Mouse (Mus musculus) hindbrain, postnatal 0 days (tissue): Measurements from ENCODE around the gene Tmem106c. TPM values are rescaled to one million over a fixed set of nuclear protein-coding genes. Genes with fewer than 3 reads are reported as not detected.

Experiments used
- ATAC-seq: fragments of 200-750 bp; cut with Nextera tagmentation; 2 replicates; pipeline ENCODE4 v1.8.0; 2017; ENCODE audit warnings: mild to moderate bottlenecking, moderate TSS enrichment, moderate library complexity
- DNase-seq: peaks from one replicate; pipeline ENCODE4 v3.0.0-alpha.2; 2015; ENCODE audit warnings: low spot score
- H3K27ac ChIP-seq: fragments of 300-500 bp; sonication (generic); 2 replicates; pipeline ENCODE4 v1.5.1; 2014; ENCODE audit warnings: mild to moderate bottlenecking
- H3K27me3 ChIP-seq: fragments of 300-500 bp; sonication (generic); 2 replicates; pipeline ENCODE4 v1.6.1; 2014; ENCODE audit warnings: low read length, mixed read lengths; ENCODE audit not compliant: insufficient read depth
- H3K36me3 ChIP-seq: fragments of 300-500 bp; sonication (generic); 2 replicates; pipeline ENCODE4 v1.6.1; 2014; ENCODE audit warnings: low read length, mixed read lengths; ENCODE audit not compliant: insufficient read depth
- H3K4me1 ChIP-seq: fragments of 300-500 bp; sonication (generic); 2 replicates; pipeline ENCODE4 v1.6.1; 2014; ENCODE audit warnings: antibody characterized with exemption, low read length, mixed read lengths; ENCODE audit not compliant: insufficient read depth
- H3K4me2 ChIP-seq: fragments of 300-500 bp; sonication (generic); 2 replicates; pipeline ENCODE4 v1.6.1; 2014; ENCODE audit warnings: low read depth, mild to moderate bottlenecking, low read length, moderate library complexity, mixed read lengths
- H3K4me3 ChIP-seq: fragments of 300-500 bp; sonication (generic); 2 replicates; pipeline ENCODE4 v1.5.1; 2014; ENCODE audit warnings: low read length
- H3K9ac ChIP-seq: fragments of 300-500 bp; sonication (generic); replicated peaks from 2 replicates; pipeline ENCODE4 v1.6.1; 2014; ENCODE audit warnings: mild to moderate bottlenecking, low read length, moderate library complexity, mixed read lengths
- H3K9me3 ChIP-seq: fragments of 300-500 bp; sonication (generic); 2 replicates; pipeline ENCODE4 v1.6.1; 2016; ENCODE audit warnings: low read length, mixed read lengths
- CTCF ChIP-seq: IDR thresholded peaks from 2 replicates; pipeline ENCODE4 v1.5.1; 2016; ENCODE audit warnings: antibody characterized with exemption, control low read depth, low read depth
- whole genome bisulfite sequencing: fragments of 180-500 bp; shearing (Covaris S2); extraction: QIAGEN DNeasy Blood & Tissue Kit; methylation state at CpG from one replicate; pipeline ENCODE4 v1.1.7; 2014; 5-methylcytosine and 5-hydroxymethylcytosine counted together
- polyA plus RNA-seq: library from polyadenylated mRNA; unstranded; fragments of >200 nt; fragmentation: Nextera tagmentation; extraction: Ambion mirVana; gene quantifications from 2 replicates; pipeline ENCODE4 v1.2.1, GENCODE M21; 2015
- total RNA-seq: library from RNA; depleted of rRNA; stranded (reverse); fragments of >200 nt; gene quantifications from 2 replicates; pipeline ENCODE4 v1.2.3, GENCODE M21; 2014; rRNA removed

The Tmem106c gene
- total RNA-seq (53.7 and 57.9 TPM in 2 replicates), polyA plus RNA-seq (55.9 and 57.9 TPM in 2 replicates)

GRCm38 (mm10) chr15:97963989-97964835, at the start of gene Tmem106c:
TSS of gene Tmem106c (plus strand) at chr15:97964200.
- Histone ChIP-seq H3K36me3 (0 out of 2 replicates have a peak, but pooled peaks cover 5% of the 10 kb centered on the region), H3K4me2 (peak within 1 kb of the TSS; percentile 66), H3K4me3 (peak within 1 kb of the TSS; percentile 55), H3K27ac (peak within 1 kb of the TSS; percentile 81), H3K9ac (peak within 1 kb of the TSS; percentile 61), H3K9me3 (no peaks in the 10 kb centered on the region), H3K27me3 (no peaks in the 10 kb centered on the region), H3K4me1 (0 out of 2 replicates have a peak, but pooled peaks cover 8% of the 10 kb centered on the region)
- WGBS, result under 1% methylated on average over 67 of the region's 67 CpGs
- peak; percentile 88 for TF ChIP-seq CTCF
- DNase-seq, result peak; percentile 96
- peak; percentile 94 for ATAC-seq

DNA sequence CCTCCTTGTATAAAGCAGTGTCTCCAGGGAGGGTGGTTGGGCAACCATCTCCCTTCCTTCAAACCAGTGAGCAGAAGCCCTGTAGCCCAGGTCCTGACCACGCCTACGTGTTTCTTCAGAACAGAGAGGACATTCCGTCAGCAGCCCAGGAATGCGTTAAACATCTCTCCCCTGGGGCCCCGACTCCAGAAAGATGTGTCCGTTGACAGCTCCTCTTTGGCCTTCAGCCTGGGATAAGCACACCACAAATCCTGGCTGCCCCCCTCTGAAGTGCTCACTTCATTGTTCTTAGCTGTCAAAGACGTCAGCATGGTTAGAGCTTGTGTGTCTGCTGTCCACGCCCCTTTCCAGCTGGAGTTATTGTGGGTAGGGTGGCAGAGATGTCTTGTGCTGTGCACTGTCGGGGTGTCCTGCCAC, 49.7 kb upstream of the Tmem106c start:
- DNase-seq (no peak), ATAC-seq (0 out of 2 replicates have a peak, but pooled peaks have one; percentile 27)
- H3K4me1 ChIP-seq, result no peaks in the 10 kb centered on the region
- H3K4me3 ChIP-seq, result no peak overlapping the region
- H3K9me3 ChIP-seq, result no peaks in the 10 kb centered on the region
- no peak overlapping the region for H3K27ac ChIP-seq
- H3K27me3 ChIP-seq, result no peaks in the 10 kb centered on the region
- H3K9ac ChIP-seq, result no peak overlapping the region
- no peak for TF ChIP-seq CTCF
- no peak overlapping the region for H3K4me2 ChIP-seq
- H3K36me3 ChIP-seq, result no peaks in the 10 kb centered on the region
- 8% methylated on average over 9 of the region's 9 CpGs for WGBS

GRCm38 (mm10) chr15:97917994-97918393, 46.0 kb upstream of the Tmem106c start:
- DNase-seq, result no peak
- Histone ChIP-seq H3K4me2 (no peak overlapping the region), H3K9ac (no peak overlapping the region), H3K36me3 (no peaks in the 10 kb centered on the region), H3K27me3 (no peaks in the 10 kb centered on the region), H3K9me3 (no peaks in the 10 kb centered on the region), H3K27ac (no peak overlapping the region), H3K4me1 (no peaks in the 10 kb centered on the region), H3K4me3 (no peak overlapping the region)
- WGBS, result 86% methylated on average over 9 of the region's 9 CpGs
- TF ChIP-seq CTCF, result no peak
- ATAC-seq, result no peak

DNA sequence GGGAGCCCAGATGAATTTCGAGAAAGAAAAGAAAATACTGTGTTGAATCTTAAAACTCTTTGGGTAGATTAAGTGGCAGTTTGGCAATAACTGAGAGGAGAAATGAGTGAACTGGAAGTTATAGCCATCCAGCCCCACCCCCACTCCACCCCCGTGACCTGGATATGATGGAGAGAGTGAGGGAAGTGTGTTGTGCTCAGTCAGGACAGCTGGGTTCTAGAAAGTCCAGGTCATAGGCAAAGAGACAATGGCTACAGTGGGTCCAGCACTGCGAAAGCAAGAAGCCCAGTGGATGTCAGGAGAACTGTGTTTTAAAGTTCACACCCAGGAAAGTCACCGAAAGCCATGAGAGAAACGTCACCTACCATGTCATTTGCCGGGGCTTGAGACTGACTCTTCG, 44.8 kb upstream of the Tmem106c start:
- no peak overlapping the region for H3K9ac ChIP-seq
- H3K4me1 ChIP-seq, result no peaks in the 10 kb centered on the region
- 89% methylated on average over 7 of the region's 7 CpGs for WGBS
- H3K27me3 ChIP-seq, result no peaks in the 10 kb centered on the region
- H3K36me3 ChIP-seq, result no peaks in the 10 kb centered on the region
- ATAC-seq (no peak), DNase-seq (no peak)
- H3K27ac ChIP-seq, result no peak overlapping the region
- no peak overlapping the region for H3K4me3 ChIP-seq
- TF ChIP-seq CTCF, result no peak
- H3K4me2 ChIP-seq, result no peak overlapping the region
- H3K9me3 ChIP-seq, result no peaks in the 10 kb centered on the region

- Histone ChIP-seq H3K27me3 (no peaks in the 10 kb centered on the region), H3K4me3 (no peak overlapping the region), H3K9me3 (no peaks in the 10 kb centered on the region), H3K4me2 (no peak overlapping the region), H3K36me3 (no peaks in the 10 kb centered on the region), H3K27ac (no peak overlapping the region), H3K9ac (no peak overlapping the region), H3K4me1 (no peaks in the 10 kb centered on the region)
- WGBS, result 67% methylated on average over 5 of the region's 5 CpGs
- ATAC-seq (no peak), DNase-seq (no peak)
- no peak for TF ChIP-seq CTCF
These were observed 43.7 kb upstream of the Tmem106c start for GRCm38 (mm10) chr15:97920306-97920705.

DNA sequence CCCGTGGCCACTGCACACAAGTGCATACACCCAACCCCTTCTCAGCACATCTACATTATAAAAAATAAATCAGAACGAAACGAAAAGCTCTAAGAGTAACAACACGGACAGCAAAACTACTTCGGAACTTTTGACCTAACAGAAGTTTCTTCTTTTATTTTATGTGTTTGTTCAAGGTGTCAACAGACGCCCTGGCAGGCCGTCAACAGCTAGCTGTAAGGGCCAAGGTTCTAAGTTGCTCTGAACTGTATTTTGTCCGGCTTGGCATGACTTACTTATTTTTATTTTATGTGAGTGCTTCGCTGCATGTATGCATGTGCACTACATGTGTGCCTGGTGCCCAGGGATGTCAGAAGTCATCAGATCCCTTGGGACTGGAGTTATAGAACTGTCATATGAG, 42.2 kb upstream of the Tmem106c start:
- no peak for DNase-seq
- Histone ChIP-seq H3K9ac (no peak overlapping the region), H3K4me3 (no peak overlapping the region), H3K4me1 (no peaks in the 10 kb centered on the region), H3K4me2 (no peak overlapping the region), H3K9me3 (no peaks in the 10 kb centered on the region), H3K36me3 (no peaks in the 10 kb centered on the region), H3K27me3 (no peaks in the 10 kb centered on the region), H3K27ac (no peak overlapping the region)
- 96% methylated on average over 9 of the region's 9 CpGs for WGBS
- no peak for TF ChIP-seq CTCF
- ATAC-seq, result no peak

GRCm38 (mm10) chr15:97922421-97922820, 41.6 kb upstream of the Tmem106c start:
- Histone ChIP-seq H3K9ac (no peak overlapping the region), H3K4me3 (no peak overlapping the region), H3K4me2 (no peak overlapping the region), H3K4me1 (no peaks in the 10 kb centered on the region), H3K27ac (no peak overlapping the region), H3K36me3 (no peaks in the 10 kb centered on the region), H3K27me3 (no peaks in the 10 kb centered on the region), H3K9me3 (no peaks in the 10 kb centered on the region)
- no peak for ATAC-seq
- 87% methylated on average over 2 of the region's 2 CpGs for WGBS
- TF ChIP-seq CTCF, result no peak
- no peak for DNase-seq
